Mouse (Mus musculus) small intestine, adult 2 months (tissue): ENCODE measurements around the gene Gzmd.

Experiments used
- CTCF ChIP-seq: fragments of 200-500 bp; IDR thresholded peaks from 2 replicates; pipeline ENCODE4 v1.5.1; 2012; ENCODE audit warnings: low read depth, mild to moderate bottlenecking, control low read depth, inconsistent platforms, low read length, moderate library complexity, mixed read lengths; ENCODE audit not compliant: insufficient replicate concordance, insufficient read length; ENCODE audit errors: extremely low read depth
- POLR2A ChIP-seq: fragments of 200-500 bp; IDR thresholded peaks from 2 replicates; pipeline ENCODE4 v1.6.1; 2012; ENCODE audit warnings: low read depth, mild to moderate bottlenecking, control low read depth, inconsistent platforms, low read length, moderate library complexity

GRCm38 (mm10) chr14:56168009-56168408, 35.6 kb upstream of the Gzmd start:
- TF ChIP-seq CTCF (no peak), POLR2A (no peak)
